Mouse (Mus musculus): ENCODE measurements at regions not wholly inside any gene's neighbourhood (a gene's known extent, or its start where the extent isn't known, plus 50 kb on each side); places are given as distances from the start of the nearest gene placed in this dataset.
A peak's percentile ranks its signal among the peaks of the same experiment; 100 is the strongest.

- Histone ChIP-seq H3K27me3 (no peaks in the 10 kb centered on the region), H3K4me2 (no peak overlapping the region), H3K4me1 (replicated peaks) (no peaks in the 10 kb centered on the region), H3K27ac (no peak overlapping the region), H3K9me3 (no peaks in the 10 kb centered on the region), H3K36me3 (no peaks in the 10 kb centered on the region), H3K9ac (no peak overlapping the region), H3K4me3 (no peak overlapping the region)
- no peak for ATAC-seq (ENCODE audit: low FRiP score)
- 88% methylated on average over 3 of the region's 3 CpGs for WGBS
These were observed 51.3 kb downstream of the 3110018I06Rik start for GRCm38 (mm10) chr12:107539683-107540082.

- no peak overlapping the region for H3K4me3 ChIP-seq
- no peaks in the 10 kb centered on the region for H3K9me3 ChIP-seq
- no peaks in the 10 kb centered on the region for H3K36me3 ChIP-seq
- no peaks in the 10 kb centered on the region for H3K4me1 ChIP-seq (replicated peaks)
- H3K4me2 ChIP-seq: no peak overlapping the region
- no peak overlapping the region for H3K27ac ChIP-seq
- no peaks in the 10 kb centered on the region for H3K27me3 ChIP-seq
- no peak overlapping the region for H3K9ac ChIP-seq
- 71% methylated on average over 5 of the region's 5 CpGs for WGBS
- ATAC-seq (ENCODE audit: low FRiP score): no peak
These were observed 52.8 kb downstream of the 3110018I06Rik start for GRCm38 (mm10) chr12:107541196-107541595.

DNA sequence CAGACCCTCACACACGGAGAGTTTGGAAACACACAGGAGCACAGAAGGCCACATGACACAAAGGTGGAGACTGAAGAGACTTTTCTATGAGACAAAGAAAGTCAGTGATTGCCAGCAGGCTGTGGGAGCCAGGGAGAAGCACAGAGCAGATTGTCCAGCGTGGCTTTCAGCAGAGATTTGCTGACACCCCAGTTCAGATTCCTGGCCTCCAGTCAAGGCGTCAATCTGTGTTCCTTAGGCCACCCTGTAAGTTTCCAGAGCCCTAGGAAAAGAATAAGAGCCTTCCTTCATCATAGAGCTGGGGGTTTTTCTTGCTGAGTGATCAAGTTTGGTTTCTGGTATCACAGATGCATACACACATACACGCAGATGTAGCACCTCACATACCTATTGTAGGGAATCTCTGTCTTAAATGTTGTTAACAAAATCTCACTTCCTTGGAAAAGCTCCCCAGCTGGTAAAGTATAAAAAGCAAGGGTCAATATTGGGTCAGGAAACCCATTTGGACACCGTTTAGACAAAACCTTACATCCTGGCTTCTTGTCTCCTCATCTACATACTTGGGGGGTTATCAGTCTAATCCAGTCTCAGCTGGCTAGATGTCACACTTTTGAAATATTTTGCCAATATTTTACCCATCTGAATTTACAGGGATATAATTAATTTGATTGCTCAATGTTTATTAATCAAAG is 58.9 kb downstream of the 3110018I06Rik start:
- no peak for ATAC-seq (ENCODE audit: low FRiP score)
- H3K27me3 ChIP-seq: no peaks in the 10 kb centered on the region
- no peak overlapping the region for H3K27ac ChIP-seq
- no peak overlapping the region for H3K4me3 ChIP-seq
- H3K4me1 ChIP-seq (replicated peaks): peaks cover 14% of the 10 kb centered on the region
- H3K36me3 ChIP-seq: no peaks in the 10 kb centered on the region
- H3K9me3 ChIP-seq: no peaks in the 10 kb centered on the region
- no peak overlapping the region for H3K4me2 ChIP-seq
- H3K9ac ChIP-seq: no peak overlapping the region
- 40% methylated on average over 5 of the region's 5 CpGs for WGBS

GRCm38 (mm10) chr12:107547886-107548448 is 59.5 kb downstream of the 3110018I06Rik start:
- H3K36me3 ChIP-seq: no peaks in the 10 kb centered on the region
- no peaks in the 10 kb centered on the region for H3K9me3 ChIP-seq
- H3K4me2 ChIP-seq: no peak overlapping the region
- H3K4me3 ChIP-seq: no peak overlapping the region
- no peak overlapping the region for H3K27ac ChIP-seq
- H3K9ac ChIP-seq: no peak overlapping the region
- H3K4me1 ChIP-seq (replicated peaks): peaks cover 14% of the 10 kb centered on the region
- no peak for ATAC-seq (ENCODE audit: low FRiP score)
- no peaks in the 10 kb centered on the region for H3K27me3 ChIP-seq
- WGBS: 76% methylated on average over 3 of the region's 3 CpGs

- Histone ChIP-seq H3K4me1 (replicated peaks) (peaks cover 14% of the 10 kb centered on the region), H3K9ac (no peak overlapping the region), H3K27ac (peak overlapping the region; percentile 36; the same call in 1 of the 2 replicates), H3K4me3 (no peak overlapping the region), H3K27me3 (no peaks in the 10 kb centered on the region), H3K36me3 (no peaks in the 10 kb centered on the region), H3K9me3 (no peaks in the 10 kb centered on the region), H3K4me2 (no peak overlapping the region)
- 61% methylated on average over 25 of the region's 25 CpGs for WGBS
- peak; percentile 69 for ATAC-seq (ENCODE audit: low FRiP score)
These were observed 61.2 kb downstream of the 3110018I06Rik start for GRCm38 (mm10) chr12:107549452-107550296.

DNA sequence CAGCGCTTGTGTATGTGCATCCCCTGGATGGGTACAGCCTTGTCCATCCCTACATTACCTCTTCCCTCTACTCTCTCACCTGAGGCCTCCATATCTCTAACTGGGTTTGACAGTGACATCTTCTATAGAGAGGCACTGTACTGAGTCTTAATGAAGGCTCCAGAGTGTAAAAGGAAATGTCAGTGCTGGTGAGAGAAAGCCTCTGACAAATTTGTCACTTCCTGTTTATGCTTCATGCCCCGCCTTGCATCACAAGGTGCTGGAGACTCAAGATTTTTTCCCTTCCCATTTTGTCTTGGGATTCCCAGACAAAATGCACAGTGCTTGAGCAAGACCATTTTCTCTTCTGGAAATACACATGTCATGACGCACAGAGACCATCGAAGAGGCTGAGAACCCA is 70.8 kb downstream of the 3110018I06Rik start:
- no peaks in the 10 kb centered on the region for H3K27me3 ChIP-seq
- no peaks in the 10 kb centered on the region for H3K4me1 ChIP-seq (replicated peaks)
- ATAC-seq (ENCODE audit: low FRiP score): no peak
- H3K9me3 ChIP-seq: no peaks in the 10 kb centered on the region
- no peak overlapping the region for H3K27ac ChIP-seq
- H3K9ac ChIP-seq: no peak overlapping the region
- 96% methylated on average over 4 of the region's 4 CpGs for WGBS
- no peaks in the 10 kb centered on the region for H3K36me3 ChIP-seq
- H3K4me2 ChIP-seq: no peak overlapping the region
- H3K4me3 ChIP-seq: no peak overlapping the region

GRCm38 (mm10) chr12:107560100-107560499 is 71.7 kb downstream of the 3110018I06Rik start:
- no peak overlapping the region for H3K4me2 ChIP-seq
- H3K4me3 ChIP-seq: no peak overlapping the region
- no peak for ATAC-seq (ENCODE audit: low FRiP score)
- no peaks in the 10 kb centered on the region for H3K9me3 ChIP-seq
- no peak overlapping the region for H3K27ac ChIP-seq
- H3K4me1 ChIP-seq (replicated peaks): no peaks in the 10 kb centered on the region
- no peaks in the 10 kb centered on the region for H3K27me3 ChIP-seq
- H3K9ac ChIP-seq: no peak overlapping the region
- no peaks in the 10 kb centered on the region for H3K36me3 ChIP-seq

GRCm38 (mm10) chr12:107572586-107572985 is 84.2 kb downstream of the 3110018I06Rik start:
- H3K4me2 ChIP-seq: no peak overlapping the region
- ATAC-seq (ENCODE audit: low FRiP score): no peak
- H3K27me3 ChIP-seq: no peaks in the 10 kb centered on the region
- WGBS: 91% methylated on average over 4 of the region's 4 CpGs
- H3K4me1 ChIP-seq (replicated peaks): peaks cover 7% of the 10 kb centered on the region; the same call in 1 of the 2 replicates
- no peak overlapping the region for H3K4me3 ChIP-seq
- no peaks in the 10 kb centered on the region for H3K36me3 ChIP-seq
- H3K9ac ChIP-seq: no peak overlapping the region
- no peaks in the 10 kb centered on the region for H3K9me3 ChIP-seq
- H3K27ac ChIP-seq: no peak overlapping the region

DNA sequence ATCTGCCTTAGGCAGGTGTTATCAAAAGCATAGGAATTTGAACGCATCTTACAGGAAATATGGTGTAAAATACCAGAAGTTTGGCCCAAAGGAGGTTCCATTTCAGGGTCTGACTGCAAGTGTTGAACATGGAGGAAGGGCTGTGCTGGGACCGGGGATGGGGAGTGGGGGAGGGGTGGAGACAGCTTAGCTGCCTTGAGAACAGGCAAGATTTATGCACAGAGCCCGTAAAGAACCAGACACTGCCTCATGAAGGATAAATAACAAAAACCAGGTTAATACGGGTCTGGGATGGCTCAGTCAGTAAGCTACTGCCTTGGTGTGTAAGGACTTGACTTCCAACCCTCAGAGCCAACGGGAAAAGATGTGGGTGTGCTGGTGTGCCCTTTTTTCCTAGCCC is 91.1 kb downstream of the 3110018I06Rik start:
- no peaks in the 10 kb centered on the region for H3K9me3 ChIP-seq
- H3K36me3 ChIP-seq: no peaks in the 10 kb centered on the region
- no peaks in the 10 kb centered on the region for H3K27me3 ChIP-seq
- no peak overlapping the region for H3K9ac ChIP-seq
- no peak overlapping the region for H3K27ac ChIP-seq
- no peak overlapping the region for H3K4me3 ChIP-seq
- H3K4me1 ChIP-seq (replicated peaks): peaks cover 14% of the 10 kb centered on the region
- 76% methylated on average over 5 of the region's 5 CpGs for WGBS
- H3K4me2 ChIP-seq: no peak overlapping the region
- no peak for ATAC-seq (ENCODE audit: low FRiP score)

- ATAC-seq (ENCODE audit: low FRiP score): no peak
- H3K4me1 ChIP-seq (replicated peaks): peaks cover 14% of the 10 kb centered on the region
These were observed 94.8 kb downstream of the 3110018I06Rik start for GRCm38 (mm10) chr12:107583151-107583720.

DNA sequence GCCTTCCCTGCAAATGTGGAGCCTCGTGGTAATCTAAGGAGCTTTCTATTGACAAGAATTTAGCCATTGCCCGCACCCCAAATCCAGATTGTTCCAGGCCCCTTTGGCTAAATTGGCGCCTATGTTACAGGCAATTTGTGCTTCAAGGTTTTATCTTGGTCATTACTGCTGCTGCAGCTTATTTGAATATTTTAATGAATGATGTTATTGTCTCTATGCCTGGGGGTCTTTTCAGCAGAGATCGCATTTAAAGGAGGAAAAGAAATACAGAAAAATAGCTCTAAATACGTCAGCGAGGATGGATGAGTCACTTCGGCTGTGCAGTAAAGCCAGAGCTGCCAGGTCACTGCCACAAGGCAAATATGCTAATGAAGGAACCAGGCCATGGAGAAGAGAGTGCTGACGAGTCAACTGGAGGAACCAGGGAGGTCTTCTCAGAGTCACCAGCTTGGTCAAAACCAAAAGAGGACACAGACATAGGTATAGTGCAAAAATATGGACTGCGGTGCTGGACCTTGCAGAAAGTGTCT is 97.3 kb downstream of the 3110018I06Rik start:
- H3K4me2 ChIP-seq: no peak overlapping the region
- no peaks in the 10 kb centered on the region for H3K36me3 ChIP-seq
- 42% methylated on average over 9 of the region's 9 CpGs for WGBS
- no peaks in the 10 kb centered on the region for H3K27me3 ChIP-seq
- peaks cover 14% of the 10 kb centered on the region for H3K4me1 ChIP-seq (replicated peaks)
- H3K9ac ChIP-seq: no peak overlapping the region
- no peaks in the 10 kb centered on the region for H3K9me3 ChIP-seq
- H3K4me3 ChIP-seq: no peak overlapping the region
- no peak for ATAC-seq (ENCODE audit: low FRiP score)
- H3K27ac ChIP-seq: no peak overlapping the region

More at GRCm38 (mm10) chr12:107583151-107583720, 94.8 kb downstream of the 3110018I06Rik start:
- no peak overlapping the region for H3K9ac ChIP-seq
- no peaks in the 10 kb centered on the region for H3K36me3 ChIP-seq
- H3K4me2 ChIP-seq: no peak overlapping the region
- no peak overlapping the region for H3K4me3 ChIP-seq
- H3K27me3 ChIP-seq: no peaks in the 10 kb centered on the region
- WGBS: 51% methylated on average over 11 of the region's 11 CpGs
- no peak overlapping the region for H3K27ac ChIP-seq
- H3K9me3 ChIP-seq: no peaks in the 10 kb centered on the region

GRCm38 (mm10) chr12:107596236-107596635 is 107.8 kb downstream of the 3110018I06Rik start:
- no peak overlapping the region for H3K9ac ChIP-seq
- H3K27ac ChIP-seq: no peak overlapping the region
- H3K36me3 ChIP-seq: no peaks in the 10 kb centered on the region
- no peaks in the 10 kb centered on the region for H3K4me1 ChIP-seq (replicated peaks)
- no peak for ATAC-seq (ENCODE audit: low FRiP score)
- H3K4me2 ChIP-seq: no peak overlapping the region
- H3K9me3 ChIP-seq: no peaks in the 10 kb centered on the region
- no peaks in the 10 kb centered on the region for H3K27me3 ChIP-seq
- H3K4me3 ChIP-seq: no peak overlapping the region

Measured in hindbrain, embryonic 13.5 days (tissue).